Mouse (Mus musculus): ENCODE results near the gene Uxs1.

Uxs1 gene

GRCm38 (mm10) chr1:43786711-43787110 is 40.9 kb downstream of the Uxs1 start:
- WGBS = 94% methylated on average over 5 of the region's 5 CpGs

- WGBS = 88% methylated on average over 5 of the region's 5 CpGs
Observed at GRCm38 (mm10) chr1:43785316-43785715, 42.3 kb downstream of the Uxs1 start.

GRCm38 (mm10) chr1:43783186-43783585 is 44.4 kb downstream of the Uxs1 start:
- WGBS = 88% methylated on average over 3 of the region's 3 CpGs

GRCm38 (mm10) chr1:43782680-43783079 is 44.9 kb downstream of the Uxs1 start:
- 55% methylated on average over 3 of the region's 3 CpGs for WGBS

GRCm38 (mm10) chr1:43781672-43782071 is 45.9 kb downstream of the Uxs1 start:
- 62% methylated on average over 3 of the region's 3 CpGs for WGBS

- 70% methylated on average over 2 of the region's 2 CpGs for WGBS
Observed at GRCm38 (mm10) chr1:43781195-43781594, 46.4 kb downstream of the Uxs1 start.

- 49% methylated on average over 3 of the region's 3 CpGs for WGBS
Observed at GRCm38 (mm10) chr1:43776106-43776505, 51.5 kb downstream of the Uxs1 start.

- WGBS = 82% methylated on average over 4 of the region's 4 CpGs
Observed at GRCm38 (mm10) chr1:43774126-43774525, 53.5 kb downstream of the Uxs1 start.

GRCm38 (mm10) chr1:43772694-43773093 is 54.9 kb downstream of the Uxs1 start:
- 85% methylated on average over 3 of the region's 3 CpGs for WGBS

GRCm38 (mm10) chr1:43770032-43770431 is 57.6 kb downstream of the Uxs1 start:
- 91% methylated on average over 3 of the region's 3 CpGs for WGBS

GRCm38 (mm10) chr1:43769348-43769747 is 58.3 kb downstream of the Uxs1 start:
- WGBS = 68% methylated on average over 1 of the region's 1 CpGs

- 56% methylated on average over 4 of the region's 4 CpGs for whole genome bisulfite sequencing
Observed at GRCm38 (mm10) chr1:43768385-43768990, 59.1 kb downstream of the Uxs1 start.

- WGBS = 92% methylated on average over 2 of the region's 2 CpGs
Observed at GRCm38 (mm10) chr1:43766328-43766727, 61.3 kb downstream of the Uxs1 start.

- WGBS = 92% methylated on average over 2 of the region's 2 CpGs
Observed at GRCm38 (mm10) chr1:43764481-43764880, 63.1 kb downstream of the Uxs1 start.

GRCm38 (mm10) chr1:43754448-43755312 is 72.9 kb downstream of the Uxs1 start:
- WGBS = 63% methylated on average over 8 of the region's 8 CpGs

- 86% methylated on average over 10 of the region's 10 CpGs for WGBS
Observed at GRCm38 (mm10) chr1:43738519-43738894, 89.1 kb downstream of the Uxs1 start.

GRCm38 (mm10) chr1:43737812-43738518 is 89.6 kb downstream of the Uxs1 start:
- 58% methylated on average over 7 of the region's 7 CpGs for WGBS

GRCm38 (mm10) chr1:43732657-43733056 is 94.9 kb downstream of the Uxs1 start:
- 52% methylated on average over 1 of the region's 1 CpGs for WGBS

GRCm38 (mm10) chr1:43732100-43732499 is 95.5 kb downstream of the Uxs1 start:
- WGBS = 86% methylated on average over 4 of the region's 4 CpGs

GRCm38 (mm10) chr1:43730491-43730924 is 97.1 kb downstream of the Uxs1 start, which contains the start of gene 1500015O10Rik:
TSS of gene 1500015O10Rik (plus strand) at chr1:43730602.
- 46% methylated on average over 16 of the region's 16 CpGs for WGBS

- WGBS = 83% methylated on average over 1 of the region's 1 CpGs
Observed at GRCm38 (mm10) chr1:43722459-43722858, 105.1 kb downstream of the Uxs1 start.

GRCm38 (mm10) chr1:43718793-43719192 is 108.8 kb downstream of the Uxs1 start:
- WGBS = 74% methylated on average over 2 of the region's 2 CpGs
